Mouse (Mus musculus): ENCODE results near the gene Mettl16. TPM values are rescaled to one million over a fixed set of nuclear protein-coding genes. Genes with fewer than 3 reads are reported as not detected.
A peak's percentile ranks its signal among the peaks of the same experiment; 100 is the strongest.

Gene Mettl16
- 34.2 and 35.9 TPM in 2 replicates for total RNA-seq (2021)
- long read RNA-seq, full-length matches to known transcripts, result 36 of 50 reads
- long read RNA-seq, partial matches to known transcripts, result 1 of 50 reads
- long read RNA-seq, other reads (novel, unspliced or antisense), result 13 of 50 reads

GRCm38 (mm10) chr11:74770595-74771207, at the start of gene Mettl16:
Gene Mettl16, plus strand, starts transcription at chr11:74770830.
- DNase-seq, result peak; percentile 88

GRCm38 (mm10) chr11:74721141-74721540, 49.5 kb upstream of the Mettl16 start:
- no peak for DNase-seq

- no peak for DNase-seq
These were observed 48.7 kb upstream of the Mettl16 start for GRCm38 (mm10) chr11:74721971-74722370.

GRCm38 (mm10) chr11:74723357-74724234, 47.0 kb upstream of the Mettl16 start:
- DNase-seq, result peak; percentile 87

GRCm38 (mm10) chr11:74724235-74724791, 46.3 kb upstream of the Mettl16 start, which contains the start of gene Pafah1b1:
Gene Pafah1b1, minus strand, starts transcription at chr11:74724670.
- DNase-seq, result peak; percentile 98

- peak; percentile 45 for DNase-seq
These were observed 45.4 kb upstream of the Mettl16 start for GRCm38 (mm10) chr11:74725181-74725580.

- no peak for DNase-seq
These were observed 35.7 kb upstream of the Mettl16 start for GRCm38 (mm10) chr11:74734917-74735316.

- no peak for DNase-seq
These were observed 32.8 kb upstream of the Mettl16 start for GRCm38 (mm10) chr11:74737861-74738260.

- no peak for DNase-seq
These were observed 22.6 kb upstream of the Mettl16 start for GRCm38 (mm10) chr11:74748022-74748421.

GRCm38 (mm10) chr11:74749241-74749640, 21.4 kb upstream of the Mettl16 start:
- peak; percentile 27 for DNase-seq

GRCm38 (mm10) chr11:74750662-74751351, 19.8 kb upstream of the Mettl16 start:
- no peak for DNase-seq

- DNase-seq, result no peak
These were observed 19.1 kb upstream of the Mettl16 start for GRCm38 (mm10) chr11:74751352-74752066.

- no peak for DNase-seq
These were observed 14.0 kb upstream of the Mettl16 start for GRCm38 (mm10) chr11:74756631-74757030.

GRCm38 (mm10) chr11:74761011-74761705, 9.5 kb upstream of the Mettl16 start:
- no peak for DNase-seq

GRCm38 (mm10) chr11:74763960-74764625, 6.5 kb upstream of the Mettl16 start:
- no peak for DNase-seq

GRCm38 (mm10) chr11:74767469-74767868, 3.2 kb upstream of the Mettl16 start:
- DNase-seq, result peak; percentile 79

GRCm38 (mm10) chr11:74768045-74768444, 2.6 kb upstream of the Mettl16 start:
- DNase-seq, result peak; percentile 23

- no peak for DNase-seq
These were observed 593 bp upstream of the Mettl16 start for GRCm38 (mm10) chr11:74770037-74770436.

GRCm38 (mm10) chr11:74771234-74771633, 604 bp downstream of the Mettl16 start:
- no peak for DNase-seq

- no peak for DNase-seq
These were observed 1.0 kb downstream of the Mettl16 start for GRCm38 (mm10) chr11:74771650-74772049.
